Mouse (Mus musculus): ENCODE results near the gene Pptc7. TPM values are rescaled to one million over a fixed set of nuclear protein-coding genes. Genes with fewer than 3 reads are reported as not detected.

Gene Pptc7
- 10 to 100 TPM; 44.8 to 52.2 (median 48.8) TPM for total RNA-seq (2022)

DNA sequence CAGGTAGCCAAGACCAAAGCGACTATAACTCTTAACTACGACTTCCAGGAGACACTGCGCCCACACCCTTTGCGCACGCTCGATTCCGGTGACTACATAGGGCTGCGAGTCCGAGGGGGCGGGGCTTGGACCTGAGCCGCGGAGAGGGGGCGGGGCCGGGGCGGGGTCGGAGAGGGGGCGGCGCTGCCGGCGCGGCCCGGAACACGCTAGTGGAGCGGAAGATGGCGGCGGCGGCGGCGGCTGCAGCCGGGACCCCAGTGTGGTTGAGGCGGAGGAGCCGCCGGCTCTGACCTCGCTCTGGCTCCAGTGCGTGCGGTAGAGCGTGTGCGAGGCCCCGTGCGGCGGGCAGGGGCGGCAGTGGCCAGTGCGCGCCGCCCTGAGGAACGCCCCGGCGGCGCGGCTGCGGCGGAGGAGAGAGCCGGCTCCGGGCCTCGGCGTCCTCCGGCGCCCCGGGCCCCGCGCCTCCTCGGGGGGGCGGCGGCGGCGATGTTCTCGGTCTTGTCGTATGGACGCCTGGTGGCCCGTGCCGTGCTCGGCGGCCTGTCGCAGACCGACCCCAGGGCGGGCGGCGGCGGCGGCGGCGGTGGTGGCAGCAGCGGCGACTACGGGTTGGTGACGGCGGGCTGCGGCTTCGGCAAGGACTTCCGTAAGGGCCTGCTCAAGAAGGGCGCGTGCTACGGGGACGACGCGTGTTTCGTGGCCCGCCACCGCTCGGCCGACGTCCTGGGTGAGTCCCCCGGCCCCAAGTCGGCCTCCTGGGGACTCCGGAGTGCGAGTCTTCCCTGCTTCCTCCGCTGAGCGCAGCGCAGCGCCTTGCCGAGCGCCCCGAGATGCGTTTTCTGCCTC, at the start of gene Pptc7:
Gene Pptc7 (plus strand): TSS at position 183 of the 846 bp plus-strand sequence.
- peak; percentile 65 to 88 for DNase-seq (ENCODE audit: low spot score in 2 of 2)

DNA sequence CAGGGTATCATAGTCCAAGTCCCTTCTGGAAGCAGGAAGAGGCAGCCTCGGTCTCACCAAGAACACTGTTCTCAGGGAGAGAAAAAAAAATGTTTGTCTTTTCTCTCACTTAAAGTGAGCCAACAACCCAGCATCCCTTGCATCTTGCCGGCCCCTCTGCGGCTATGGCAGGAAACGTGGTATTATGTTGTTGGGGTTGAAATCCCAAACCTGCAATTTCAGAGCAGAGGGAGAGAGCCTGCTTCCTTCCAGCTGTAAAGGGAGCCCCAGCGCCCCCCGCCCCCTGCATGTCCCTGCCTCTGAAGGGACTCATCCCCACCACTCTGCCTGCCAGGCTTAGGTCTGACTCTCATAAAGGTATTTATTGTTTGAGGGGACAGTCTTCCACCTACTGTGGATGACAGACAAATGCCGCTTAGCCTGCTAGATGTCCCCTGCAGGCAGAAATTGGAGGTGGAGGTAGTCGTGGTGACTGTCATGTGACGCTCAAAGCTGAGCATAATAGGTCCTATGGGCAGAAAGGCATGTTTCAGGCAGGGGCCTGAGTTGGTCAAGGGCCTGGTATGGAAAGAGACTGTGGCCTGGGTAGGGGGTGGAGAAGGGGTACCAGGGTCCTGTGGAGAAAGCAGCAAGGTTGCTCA, 48.8 kb upstream of the Pptc7 start:
- DNase-seq (ENCODE audit: low spot score in 2 of 2), result no peak

DNA sequence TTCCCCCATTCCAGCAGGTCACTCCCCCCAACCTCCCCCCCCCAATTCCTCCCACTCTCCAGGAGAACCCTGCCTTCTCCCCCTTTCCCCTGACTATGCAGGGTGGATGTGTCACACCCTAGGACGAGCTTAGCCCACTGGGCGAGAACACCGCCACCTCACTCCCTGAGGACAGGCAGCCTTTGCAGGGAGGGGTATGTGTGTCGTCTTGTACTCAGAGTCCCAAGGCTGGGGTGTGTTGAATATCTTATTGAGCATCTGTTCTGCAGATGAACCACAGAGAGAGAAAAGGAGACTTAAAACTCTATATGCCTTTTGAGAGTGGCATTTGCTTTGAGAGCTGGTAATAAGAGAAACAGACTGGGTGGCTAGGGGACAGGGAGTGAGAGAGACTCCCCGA, 47.0 kb upstream of the Pptc7 start:
- no peak for DNase-seq (ENCODE audit: low spot score in 2 of 2)

DNA sequence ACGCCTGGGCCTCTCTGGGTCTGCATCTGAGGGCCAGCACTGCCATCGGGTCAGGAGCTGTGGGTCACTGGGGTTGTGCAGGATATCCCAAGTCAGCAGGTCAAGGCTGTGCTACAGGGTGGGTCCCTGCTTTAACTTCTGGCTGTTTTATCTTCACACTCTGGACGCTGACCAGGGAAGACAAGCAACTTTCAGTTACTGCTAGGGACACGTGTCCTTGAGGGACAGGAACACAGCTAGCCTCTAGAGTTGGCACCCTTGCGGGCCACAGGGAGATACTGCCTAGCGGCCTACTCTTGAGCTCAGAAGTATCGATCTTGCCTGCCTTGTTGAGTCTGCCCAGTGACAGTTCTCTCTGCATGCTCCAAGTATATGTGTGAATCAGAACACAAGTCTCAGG, 44.5 kb upstream of the Pptc7 start:
- no peak for DNase-seq (ENCODE audit: low spot score in 2 of 2)

DNA sequence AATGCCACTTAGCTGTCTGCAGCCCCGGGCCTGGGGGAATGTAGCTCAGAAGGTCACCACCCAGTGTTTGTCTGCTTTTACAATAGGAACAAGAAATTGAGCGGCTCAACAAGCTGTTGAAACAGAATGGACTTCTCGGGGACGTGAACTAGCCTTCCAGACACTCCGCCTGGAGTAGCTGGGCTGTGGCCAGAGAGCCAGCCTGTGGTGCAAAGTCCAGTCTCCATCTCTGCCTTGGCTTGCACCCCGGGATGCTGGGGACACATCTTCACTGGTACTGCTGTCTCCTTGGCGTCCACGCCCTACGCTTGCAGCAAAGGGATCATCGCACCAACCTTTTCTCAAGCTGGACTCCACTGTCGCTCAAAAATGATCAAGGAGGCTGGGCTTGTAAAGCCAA, 43.6 kb upstream of the Pptc7 start:
- DNase-seq (ENCODE audit: low spot score in 2 of 2), result no peak

DNA sequence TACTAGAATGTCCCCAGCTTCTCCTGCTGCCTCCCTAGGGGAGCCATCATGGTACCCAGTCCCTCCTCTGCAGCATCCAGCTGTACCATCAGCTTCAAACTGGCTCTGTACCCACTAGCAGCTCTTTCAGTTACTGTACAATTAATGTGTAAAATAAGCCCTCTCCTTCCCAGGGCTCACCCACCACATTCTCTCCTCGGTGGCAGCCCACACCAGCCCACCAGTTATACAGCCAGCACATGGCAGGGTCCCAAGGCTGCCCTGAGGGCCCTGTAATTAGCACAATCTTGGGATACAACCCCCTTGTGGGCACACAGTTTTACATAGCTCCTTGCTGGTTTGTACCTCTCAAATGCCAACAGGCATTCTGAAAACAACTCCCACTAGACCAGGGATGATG, 43.2 kb upstream of the Pptc7 start:
- DNase-seq (ENCODE audit: low spot score in 2 of 2), result no peak

DNA sequence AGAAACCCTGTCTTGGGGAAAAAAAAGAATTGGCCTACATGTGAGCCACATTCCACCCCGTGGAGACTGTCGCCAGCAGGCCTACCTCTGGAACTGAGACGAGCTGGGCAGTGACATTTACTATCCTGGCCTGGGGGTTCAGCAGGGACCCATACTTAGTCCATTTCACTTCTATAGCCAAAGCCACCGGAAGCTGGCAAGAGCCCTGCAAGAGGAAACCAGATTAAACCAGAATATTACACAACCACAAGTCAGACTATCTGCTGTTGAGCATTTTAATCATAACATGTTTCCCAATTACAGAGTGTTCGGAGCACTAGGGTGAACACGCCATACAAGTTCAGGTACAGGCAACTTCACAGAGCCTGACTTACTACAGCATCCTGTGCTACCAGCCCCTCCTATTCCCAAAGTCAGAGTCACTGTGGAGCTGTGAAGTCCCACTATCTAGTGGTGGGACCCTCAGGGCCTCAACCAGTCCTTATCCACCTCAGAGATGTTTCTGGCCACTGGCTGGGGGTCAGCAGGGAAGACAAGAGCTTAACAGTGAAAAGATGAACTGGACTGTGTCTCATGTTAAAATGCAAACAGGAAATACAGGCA, 41.5 kb upstream of the Pptc7 start:
- no peak for DNase-seq (ENCODE audit: low spot score in 2 of 2)

DNA sequence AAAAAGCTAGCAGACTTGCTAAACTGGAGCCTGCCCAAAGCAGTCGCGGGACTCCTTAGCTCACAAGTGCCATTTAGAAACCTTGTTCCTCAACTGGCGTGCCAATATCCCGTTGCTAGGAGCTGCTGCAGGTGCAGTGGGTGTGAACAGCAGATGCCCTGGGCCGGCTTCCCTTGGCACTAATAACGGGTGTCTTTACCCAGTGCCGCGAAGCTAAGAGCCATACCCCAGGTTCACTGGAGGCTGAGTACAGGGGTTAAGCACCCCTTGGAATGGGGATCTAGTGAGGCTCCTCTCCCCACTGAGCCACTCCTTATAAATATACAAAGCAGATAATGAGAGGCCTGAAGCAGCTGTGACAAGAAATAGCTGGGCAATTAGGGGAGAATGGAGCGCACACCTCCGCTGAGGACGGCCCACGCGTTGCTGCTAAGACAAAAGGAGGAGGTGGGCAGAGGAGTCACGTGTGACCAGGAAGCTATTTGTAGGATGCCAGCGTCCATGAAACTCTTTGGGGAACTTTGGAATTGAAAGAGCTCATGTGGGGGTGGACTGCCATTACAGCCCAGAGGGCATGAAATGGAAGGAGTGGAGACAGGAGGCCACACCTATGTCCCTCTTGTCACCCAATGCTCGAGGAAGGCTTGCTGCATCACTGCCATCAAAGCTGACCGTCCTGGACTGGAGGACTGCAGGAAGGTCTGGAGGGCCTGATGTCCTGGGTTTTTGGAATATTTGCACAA, 40.2 kb upstream of the Pptc7 start:
- peak; percentile 40 to 56 for DNase-seq (ENCODE audit: low spot score in 2 of 2)

DNA sequence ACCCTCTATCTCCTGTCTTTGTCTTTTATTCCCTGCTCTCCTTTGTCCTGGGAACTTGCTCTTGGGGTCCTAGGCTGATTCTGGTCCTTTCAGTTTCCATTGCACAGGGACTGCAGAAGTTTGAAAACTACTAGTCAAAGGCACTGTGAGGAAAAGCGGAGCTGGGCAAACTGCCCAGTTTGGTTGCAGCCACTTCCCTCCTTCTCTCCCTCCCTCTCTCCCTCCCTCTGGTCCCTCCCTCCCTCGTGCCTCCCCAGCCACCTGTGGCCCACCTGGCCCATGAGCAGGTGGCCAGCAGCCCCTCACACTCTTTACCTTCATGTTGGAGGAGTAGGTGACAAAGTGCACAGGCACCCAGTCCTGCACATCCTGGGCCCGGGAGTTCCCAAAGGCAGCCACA, 39.0 kb upstream of the Pptc7 start:
- no peak for DNase-seq (ENCODE audit: low spot score in 2 of 2)

DNA sequence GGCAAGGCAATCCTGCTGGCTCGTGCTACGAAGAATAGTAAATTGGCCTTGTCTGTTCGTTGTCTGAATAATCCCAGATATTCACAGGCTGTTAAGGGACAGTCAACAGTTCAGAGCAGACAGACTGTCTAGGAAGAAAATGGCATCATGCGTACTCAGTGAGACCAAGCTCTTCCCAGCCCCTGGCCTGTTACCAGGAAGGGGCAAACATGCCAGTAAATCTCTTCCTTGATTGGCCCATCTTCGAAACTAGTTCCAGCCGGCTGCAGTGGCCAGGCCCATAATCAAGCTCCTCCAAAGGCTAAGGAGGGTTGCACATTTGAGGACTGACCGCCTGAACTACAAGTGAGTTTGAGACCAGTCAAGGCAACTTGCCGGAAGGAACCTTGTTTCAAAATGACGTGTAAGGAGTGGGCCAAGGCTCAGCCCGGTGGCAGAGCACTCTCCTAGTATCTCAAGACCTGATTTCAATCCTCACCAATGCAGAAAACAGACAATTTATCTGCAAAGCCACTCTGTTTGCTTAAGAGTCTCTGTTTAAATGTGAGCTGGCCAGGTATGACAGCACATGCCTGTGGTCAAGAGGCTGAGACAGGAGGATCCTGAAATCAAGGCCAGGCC, 37.5 kb upstream of the Pptc7 start:
- DNase-seq (ENCODE audit: low spot score in 2 of 2), result no peak

DNA sequence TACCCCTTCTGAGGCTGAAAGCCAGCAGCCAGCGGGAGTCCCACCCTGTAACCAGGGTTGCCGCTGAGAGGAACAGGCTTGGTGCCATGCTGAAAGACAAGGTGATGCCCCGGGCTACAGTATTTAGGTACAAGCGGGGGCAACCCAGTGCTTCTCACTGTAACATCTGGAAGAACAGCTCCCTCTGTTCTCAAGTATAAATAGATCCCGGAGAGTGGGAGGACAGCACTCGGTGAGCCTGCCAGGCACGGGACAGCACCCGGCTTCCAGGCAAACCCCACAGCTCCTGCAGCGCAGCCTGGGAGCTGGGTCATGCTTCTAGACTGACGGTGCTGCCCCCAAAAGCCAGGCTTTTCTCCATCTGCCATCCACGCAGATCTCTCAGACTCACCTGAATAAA, 36.6 kb upstream of the Pptc7 start:
- DNase-seq (ENCODE audit: low spot score in 2 of 2), result peak; percentile 42 to 67

DNA sequence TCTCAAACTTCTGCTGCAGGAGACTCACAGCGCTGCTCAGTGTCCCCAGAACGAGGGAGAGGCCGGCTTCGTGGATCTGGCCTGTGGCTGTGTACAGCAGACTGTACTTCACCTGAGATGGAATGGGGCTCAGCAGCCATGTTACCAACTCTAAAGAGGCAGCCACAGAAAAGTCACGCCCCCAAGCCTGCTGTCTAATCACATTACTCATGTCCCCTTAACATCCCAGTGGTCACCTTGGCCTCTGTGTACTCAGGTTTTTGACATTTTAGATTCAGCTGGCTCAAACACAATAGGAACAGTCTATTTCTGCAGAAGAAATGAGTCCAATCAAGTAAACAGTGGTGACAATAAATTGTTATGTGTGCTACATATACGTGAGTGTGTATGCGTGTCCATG, 36.2 kb upstream of the Pptc7 start:
- DNase-seq (ENCODE audit: low spot score in 2 of 2), result no peak

DNA sequence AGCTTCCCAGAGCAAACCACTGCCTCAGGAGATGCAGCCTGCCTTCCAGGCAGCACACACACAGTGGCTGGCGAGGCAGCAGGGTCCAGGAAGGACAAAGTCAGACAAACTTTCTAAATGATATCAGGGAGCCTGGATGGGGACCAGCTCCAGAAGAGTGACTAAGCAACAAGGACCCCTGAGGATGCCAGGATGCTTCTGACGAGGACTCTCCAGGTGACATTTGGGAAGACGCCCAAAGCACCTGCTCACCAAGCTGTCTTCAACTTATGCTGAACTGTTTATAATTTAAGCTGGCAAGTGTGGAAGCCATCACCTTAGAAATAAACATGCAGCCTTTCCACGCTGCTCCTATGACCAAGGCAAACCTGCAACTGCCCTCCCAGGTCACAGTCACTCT, 34.9 kb upstream of the Pptc7 start:
- DNase-seq (ENCODE audit: low spot score in 2 of 2), result no peak

DNA sequence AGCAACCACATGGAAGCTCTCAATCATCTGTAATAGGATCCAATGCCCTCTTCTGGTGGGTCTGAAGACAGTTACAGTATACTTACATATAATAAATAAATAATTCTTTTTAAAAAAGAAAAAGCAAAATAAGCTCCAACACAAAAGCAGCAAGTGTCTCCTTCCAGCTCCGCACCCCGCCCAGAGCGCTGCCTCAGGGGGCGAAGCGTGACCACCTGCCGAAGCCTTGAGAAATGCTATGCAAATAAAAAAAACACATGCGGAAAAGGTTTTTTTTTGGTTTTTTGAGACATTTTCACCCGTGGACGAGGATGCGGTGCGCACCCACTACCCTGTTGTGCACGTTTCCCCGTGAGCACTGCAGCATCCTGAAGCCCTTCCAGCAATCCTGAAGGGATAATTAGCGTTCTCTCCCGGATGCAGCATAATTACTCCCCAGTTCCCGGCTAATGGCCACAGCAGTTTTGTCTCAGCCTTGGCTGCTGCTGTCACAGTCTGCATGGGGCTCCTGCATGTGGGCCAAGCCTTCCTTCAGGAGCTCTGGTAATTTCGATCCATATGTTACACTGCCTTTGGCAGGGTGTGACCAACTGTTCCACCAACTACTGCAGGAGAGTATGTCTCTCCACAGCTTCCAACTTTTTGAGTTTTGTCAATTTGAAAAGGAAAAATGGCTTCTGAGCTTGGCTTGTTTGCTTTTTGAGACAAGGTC, 32.1 kb upstream of the Pptc7 start:
- DNase-seq (ENCODE audit: low spot score in 2 of 2), result no peak

DNA sequence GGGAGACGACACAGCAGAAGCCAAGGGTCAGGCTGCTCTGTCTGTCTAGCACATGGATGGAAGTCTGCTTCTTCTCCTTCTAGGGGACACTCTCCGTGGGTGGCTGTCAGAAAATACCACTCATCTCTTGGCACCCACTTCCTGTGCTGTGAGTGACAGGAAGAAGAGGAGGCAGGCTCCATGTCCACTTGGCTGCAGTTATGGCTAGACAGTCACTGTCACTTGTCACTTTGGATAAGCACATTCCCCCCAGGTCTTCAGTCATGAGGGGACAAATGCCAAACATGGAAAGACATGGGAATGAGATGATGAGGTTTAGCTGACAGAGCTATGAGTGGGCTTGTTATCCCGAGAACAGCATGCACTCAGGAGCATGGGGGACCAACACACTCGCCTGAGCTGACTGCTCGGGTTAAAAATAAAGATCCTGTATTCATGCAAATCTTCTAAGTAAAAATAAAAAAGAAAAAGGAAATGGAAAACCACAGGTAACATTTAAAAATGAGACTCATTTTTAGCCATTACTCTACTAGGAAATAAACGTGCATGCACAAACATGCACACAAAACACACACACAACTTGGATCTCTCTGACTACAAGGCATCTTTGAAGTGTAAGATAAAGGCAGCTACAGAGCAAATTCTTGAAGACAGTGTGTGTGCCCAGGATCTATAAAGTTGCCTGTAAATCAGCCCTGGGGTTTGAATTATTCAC, 26.0 kb upstream of the Pptc7 start:
- no peak for DNase-seq (ENCODE audit: low spot score in 2 of 2)

DNA sequence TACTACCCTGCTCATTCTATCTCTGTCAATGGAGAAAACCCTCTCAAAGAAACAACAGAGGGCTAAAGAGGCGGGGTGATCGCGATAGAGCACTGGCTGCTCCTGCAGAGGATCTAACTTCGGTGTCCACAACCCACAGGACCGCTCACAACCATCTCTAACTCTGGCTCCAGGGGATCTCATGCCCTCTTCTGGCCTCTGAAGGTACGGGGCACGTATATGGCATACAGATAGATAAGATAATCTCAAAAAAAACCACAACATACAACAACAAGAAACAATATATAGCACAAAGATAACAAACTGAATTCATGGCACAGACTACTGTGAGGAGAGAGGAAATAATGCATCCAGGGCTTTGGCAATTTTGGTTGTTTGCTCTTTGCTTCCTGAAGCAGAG, 22.1 kb upstream of the Pptc7 start:
- DNase-seq (ENCODE audit: low spot score in 2 of 2), result no peak

DNA sequence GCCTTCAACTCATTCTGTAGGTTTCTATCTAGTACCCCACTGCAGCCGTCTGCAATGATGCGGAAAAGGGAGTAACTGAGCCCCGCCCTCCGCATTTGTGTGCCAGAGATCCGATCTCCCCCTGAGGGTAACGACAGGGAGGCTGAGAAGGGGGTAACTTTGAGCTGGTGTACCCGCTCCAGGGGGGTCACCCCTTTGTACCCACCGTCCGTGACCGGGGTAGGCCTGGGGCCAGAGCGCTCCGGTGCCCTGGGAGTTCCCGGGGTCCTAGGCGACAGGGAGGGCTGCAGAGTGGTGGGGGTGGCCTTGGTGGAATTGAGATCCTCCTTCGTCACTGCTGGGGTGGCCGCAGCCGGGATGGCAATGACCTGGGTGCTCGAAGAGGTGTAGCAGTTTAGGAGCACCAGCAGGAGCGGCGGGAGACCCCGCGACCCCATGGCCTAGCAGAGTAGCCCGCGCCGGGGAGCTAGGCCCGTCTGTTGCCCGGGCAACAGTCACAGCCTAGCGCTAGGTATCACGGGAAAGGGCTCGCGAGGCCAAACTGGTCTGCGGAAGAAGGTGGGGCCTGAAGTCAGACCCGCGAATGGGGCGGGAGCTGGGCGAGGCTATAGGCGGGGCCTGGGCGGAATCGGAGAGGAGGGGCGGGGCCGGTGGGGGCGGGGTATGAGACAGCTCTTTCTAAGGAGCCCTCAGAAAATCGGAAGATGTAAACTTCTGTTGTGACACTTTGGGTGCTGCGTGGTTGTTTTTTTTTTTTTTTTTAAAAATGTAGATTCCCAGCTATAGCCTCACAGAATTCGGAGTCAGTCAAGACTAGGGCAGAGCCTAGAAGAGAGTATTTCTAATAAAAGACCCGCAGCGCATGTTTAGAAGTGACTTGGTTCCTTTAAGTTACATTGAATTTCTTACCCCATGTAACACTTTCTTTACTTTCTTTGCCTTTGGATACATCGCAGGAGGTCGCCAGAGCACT, 19.9 kb upstream of the Pptc7 start, which contains the start of gene Tctn1:
Gene Tctn1 (minus strand): TSS at position 528 of the 973 bp plus-strand sequence.
- DNase-seq (ENCODE audit: low spot score in 2 of 2), result peak; percentile 51 to 79

DNA sequence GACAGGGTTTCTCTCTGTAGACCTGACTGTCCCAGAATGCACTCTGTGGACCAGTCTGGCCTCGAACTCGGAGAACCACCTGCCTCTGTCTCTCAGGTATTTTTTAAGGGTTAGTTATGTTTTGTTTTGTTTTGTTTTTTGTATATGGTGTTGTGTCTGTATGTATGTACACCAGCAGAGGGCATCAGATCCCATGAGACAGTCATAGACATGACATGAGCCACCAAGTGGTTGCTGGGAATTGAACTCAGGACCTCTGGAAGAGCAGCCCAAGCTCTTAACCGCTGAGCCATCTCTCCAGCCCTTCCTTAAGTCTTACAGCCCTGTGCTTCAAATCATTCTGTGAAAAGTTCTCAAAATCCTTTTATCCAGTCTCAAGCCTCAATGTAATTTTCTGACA, 19.0 kb upstream of the Pptc7 start:
- DNase-seq (ENCODE audit: low spot score in 2 of 2), result no peak

DNA sequence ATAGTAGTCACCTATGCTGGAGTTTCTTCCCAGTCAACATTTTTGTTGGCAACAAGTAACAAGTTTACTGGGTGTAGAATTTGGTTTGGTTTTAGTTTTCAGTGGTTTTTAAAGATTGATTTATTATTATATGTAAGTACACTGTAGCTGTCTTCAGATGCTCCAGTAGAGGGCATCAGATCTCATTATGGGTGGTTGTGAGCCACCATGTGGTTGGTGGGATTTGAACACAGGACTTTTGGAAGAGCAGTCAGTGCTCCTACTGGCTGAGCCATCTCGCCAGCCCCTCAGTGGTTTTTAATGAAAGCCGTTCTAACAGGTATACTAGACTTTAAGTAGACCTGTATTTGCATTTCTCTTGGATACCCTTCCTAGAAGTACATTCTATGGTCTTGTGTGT, 18.2 kb upstream of the Pptc7 start:
- no peak for DNase-seq (ENCODE audit: low spot score in 2 of 2)
